Mouse (Mus musculus) brain, adult 2 months (tissue): Measurements from ENCODE around the gene Tceal6.
"Not testable (repeated sequence)": the region's sequence is repeated elsewhere in the genome, so short reads cannot be mapped to it uniquely, and the experiment has no call there.

Experiments used
- DNase-seq: peaks from one replicate; pipeline ENCODE4 v3.0.0; 2011; ENCODE audit warnings: low read depth, low spot score

Tceal6 gene

GRCm38 (mm10) chrX:135210436-135211221, at the start of gene Tceal6:
TSS of gene Tceal6 (minus strand) at chrX:135210687.
- DNase-seq: peak; percentile 89

GRCm38 (mm10) chrX:135209773-135210435, 583 bp downstream of the Tceal6 start:
- DNase-seq: peak; percentile 20

GRCm38 (mm10) chrX:135189924-135190323, 20.6 kb downstream of the Tceal6 start:
- DNase-seq: not testable (repeated sequence)

GRCm38 (mm10) chrX:135188661-135189060, 21.8 kb downstream of the Tceal6 start:
- DNase-seq: not testable (repeated sequence)

- DNase-seq: not testable (repeated sequence)
Observed at GRCm38 (mm10) chrX:135177532-135177931, 33.0 kb downstream of the Tceal6 start, which contains the start of gene Gm15023. TSS of gene Gm15023 (minus strand) at chrX:135177632.
